Mouse (Mus musculus): ENCODE data around the gene Dlgap5. TPM values are rescaled to one million over a fixed set of nuclear protein-coding genes. Genes with fewer than 3 reads are reported as not detected.
"Not testable (repeated sequence)": the region's sequence is repeated elsewhere in the genome, so short reads cannot be mapped to it uniquely, and the experiment has no call there.

The Dlgap5 gene
- polyA plus RNA-seq, 1 experiment, result 2.4 TPM

GRCm38 (mm10) chr14:47459556-47459955 lies 41.3 kb upstream of the Dlgap5 start:
- DNase-seq (ENCODE audit: low read depth in 1 of 2, low spot score in 2 of 2), result no peak
- Histone ChIP-seq H3K4me1 (ENCODE audit: control insufficient read depth, insufficient read depth, insufficient read length) (no peaks in the 10 kb centered on the region), H3K4me3 (ENCODE audit: extremely low read depth, insufficient read depth, insufficient read length) (no peak overlapping the region), H3K27ac (ENCODE audit: insufficient read depth, low read length) (no peak overlapping the region), H3K27me3 (ENCODE audit: control insufficient read depth, insufficient read depth, low read length) (no peaks in the 10 kb centered on the region), H3K36me3 (ENCODE audit: control insufficient read depth, insufficient read depth, low read length) (no peaks in the 10 kb centered on the region)
- 69% methylated on average over 4 of the region's 4 CpGs for WGBS
- TF ChIP-seq POLR2A (IDR thresholded peaks at IDR 0.05; ENCODE audit: low read depth, low read length) (no peak), CTCF (IDR thresholded peaks at IDR 0.05; ENCODE audit: extremely low read depth, insufficient read depth, insufficient read length, insufficient replicate concordance) (no peak)

GRCm38 (mm10) chr14:47450121-47450520 lies 31.9 kb upstream of the Dlgap5 start, which contains the start of gene Fbxo34:
Gene Fbxo34, plus strand, starts transcription at chr14:47450421.
- H3K4me3 ChIP-seq (ENCODE audit: extremely low read depth, insufficient read depth, insufficient read length); DNase-seq (ENCODE audit: low read depth in 1 of 2, low spot score in 2 of 2); H3K27ac ChIP-seq (ENCODE audit: insufficient read depth, low read length); H3K4me1 ChIP-seq (ENCODE audit: control insufficient read depth, insufficient read depth, insufficient read length); H3K36me3 ChIP-seq (ENCODE audit: control insufficient read depth, insufficient read depth, low read length); H3K27me3 ChIP-seq (ENCODE audit: control insufficient read depth, insufficient read depth, low read length): not testable (repeated sequence)
- 96% methylated on average over 3 of the region's 5 CpGs for WGBS

GRCm38 (mm10) chr14:47445331-47446095 lies 27.3 kb upstream of the Dlgap5 start:
- TF ChIP-seq CTCF (IDR thresholded peaks at IDR 0.05; ENCODE audit: extremely low read depth, insufficient read depth, insufficient read length, insufficient replicate concordance) (no peak), POLR2A (IDR thresholded peaks at IDR 0.05; ENCODE audit: low read depth, low read length) (no peak)
- DNase-seq (ENCODE audit: low read depth in 1 of 2, low spot score in 2 of 2), result no peak
- no peaks in the 10 kb centered on the region for H3K36me3 ChIP-seq (ENCODE audit: control insufficient read depth, insufficient read depth, low read length)
- H3K27ac ChIP-seq (ENCODE audit: insufficient read depth, low read length), result no peak overlapping the region
- no peaks in the 10 kb centered on the region for H3K4me1 ChIP-seq (ENCODE audit: control insufficient read depth, insufficient read depth, insufficient read length)
- H3K27me3 ChIP-seq (ENCODE audit: control insufficient read depth, insufficient read depth, low read length), result no peaks in the 10 kb centered on the region
- H3K4me3 ChIP-seq (ENCODE audit: extremely low read depth, insufficient read depth, insufficient read length), result no peak overlapping the region
- 61% methylated on average over 9 of the region's 9 CpGs for WGBS

- no peaks in the 10 kb centered on the region for H3K27me3 ChIP-seq (ENCODE audit: control insufficient read depth, insufficient read depth, low read length)
- TF ChIP-seq POLR2A (IDR thresholded peaks at IDR 0.05; ENCODE audit: low read depth, low read length) (no peak), CTCF (IDR thresholded peaks at IDR 0.05; ENCODE audit: extremely low read depth, insufficient read depth, insufficient read length, insufficient replicate concordance) (no peak)
- 55% methylated on average over 2 of the region's 2 CpGs for WGBS
These were observed 26.7 kb upstream of the Dlgap5 start for GRCm38 (mm10) chr14:47444907-47445306.

GRCm38 (mm10) chr14:47438947-47439346 lies 20.7 kb upstream of the Dlgap5 start:
- H3K4me1 ChIP-seq (ENCODE audit: control insufficient read depth, insufficient read depth, insufficient read length), result no peaks in the 10 kb centered on the region
- TF ChIP-seq POLR2A (IDR thresholded peaks at IDR 0.05; ENCODE audit: low read depth, low read length), result no peak
- no peak for TF ChIP-seq CTCF (IDR thresholded peaks at IDR 0.05; ENCODE audit: extremely low read depth, insufficient read depth, insufficient read length, insufficient replicate concordance)
- H3K27ac ChIP-seq (ENCODE audit: insufficient read depth, low read length), result no peak overlapping the region
- no peak overlapping the region for H3K4me3 ChIP-seq (ENCODE audit: extremely low read depth, insufficient read depth, insufficient read length)
- no peak for DNase-seq (ENCODE audit: low read depth in 1 of 2, low spot score in 2 of 2)
- no peaks in the 10 kb centered on the region for H3K27me3 ChIP-seq (ENCODE audit: control insufficient read depth, insufficient read depth, low read length)
- 83% methylated on average over 3 of the region's 3 CpGs for WGBS
- H3K36me3 ChIP-seq (ENCODE audit: control insufficient read depth, insufficient read depth, low read length), result no peaks in the 10 kb centered on the region

More at GRCm38 (mm10) chr14:47444907-47445306, 26.7 kb upstream of the Dlgap5 start:
- no peak for DNase-seq (ENCODE audit: low read depth in 1 of 2, low spot score in 2 of 2)
- no peaks in the 10 kb centered on the region for H3K36me3 ChIP-seq (ENCODE audit: control insufficient read depth, insufficient read depth, low read length)
- H3K4me3 ChIP-seq (ENCODE audit: extremely low read depth, insufficient read depth, insufficient read length), result no peak overlapping the region
- no peak overlapping the region for H3K27ac ChIP-seq (ENCODE audit: insufficient read depth, low read length)
- no peaks in the 10 kb centered on the region for H3K4me1 ChIP-seq (ENCODE audit: control insufficient read depth, insufficient read depth, insufficient read length)

GRCm38 (mm10) chr14:47432987-47433386 lies 14.8 kb upstream of the Dlgap5 start:
- no peak for DNase-seq (ENCODE audit: low read depth in 1 of 2, low spot score in 2 of 2)
- Histone ChIP-seq H3K4me1 (ENCODE audit: control insufficient read depth, insufficient read depth, insufficient read length) (no peaks in the 10 kb centered on the region), H3K27ac (ENCODE audit: insufficient read depth, low read length) (no peak overlapping the region), H3K4me3 (ENCODE audit: extremely low read depth, insufficient read depth, insufficient read length) (no peak overlapping the region), H3K36me3 (ENCODE audit: control insufficient read depth, insufficient read depth, low read length) (no peaks in the 10 kb centered on the region), H3K27me3 (ENCODE audit: control insufficient read depth, insufficient read depth, low read length) (no peaks in the 10 kb centered on the region)
- no peak; the same call in 1 of the 2 replicates for TF ChIP-seq CTCF (IDR thresholded peaks at IDR 0.05; ENCODE audit: extremely low read depth, insufficient read depth, insufficient read length, insufficient replicate concordance)
- TF ChIP-seq POLR2A (IDR thresholded peaks at IDR 0.05; ENCODE audit: low read depth, low read length), result no peak

GRCm38 (mm10) chr14:47422466-47422865 lies 4.3 kb upstream of the Dlgap5 start:
- no peaks in the 10 kb centered on the region for H3K36me3 ChIP-seq (ENCODE audit: control insufficient read depth, insufficient read depth, low read length)
- WGBS, result 94% methylated on average over 4 of the region's 4 CpGs
- no peaks in the 10 kb centered on the region for H3K27me3 ChIP-seq (ENCODE audit: control insufficient read depth, insufficient read depth, low read length)

More at GRCm38 (mm10) chr14:47422466-47422865, 4.3 kb upstream of the Dlgap5 start:
- Histone ChIP-seq H3K4me1 (ENCODE audit: control insufficient read depth, insufficient read depth, insufficient read length) (no peaks in the 10 kb centered on the region; the same call in 1 of the 2 replicates), H3K4me3 (ENCODE audit: extremely low read depth, insufficient read depth, insufficient read length) (no peak overlapping the region), H3K27ac (ENCODE audit: insufficient read depth, low read length) (no peak overlapping the region)
- no peak for DNase-seq (ENCODE audit: low read depth in 1 of 2, low spot score in 2 of 2)
- TF ChIP-seq POLR2A (IDR thresholded peaks at IDR 0.05; ENCODE audit: low read depth, low read length), result no peak
- TF ChIP-seq CTCF (IDR thresholded peaks at IDR 0.05; ENCODE audit: extremely low read depth, insufficient read depth, insufficient read length, insufficient replicate concordance), result no peak
